Mouse (Mus musculus) heart, postnatal 4 days (tissue): ENCODE results near the gene Fam166b. TPM values are rescaled to one million over a fixed set of nuclear protein-coding genes. Genes with fewer than 3 reads are reported as not detected.

Source experiments
- DNase-seq: peaks from one replicate; pipeline ENCODE4 v3.0.0; 2021
- total RNA-seq, 2 experiments: library from RNA; stranded (reverse); gene quantifications; 2 replicates each; pipeline ENCODE4 v1.2.3; 2021

The Fam166b gene
- total RNA-seq, 2 experiments from 2014 or later, result not detected

DNA sequence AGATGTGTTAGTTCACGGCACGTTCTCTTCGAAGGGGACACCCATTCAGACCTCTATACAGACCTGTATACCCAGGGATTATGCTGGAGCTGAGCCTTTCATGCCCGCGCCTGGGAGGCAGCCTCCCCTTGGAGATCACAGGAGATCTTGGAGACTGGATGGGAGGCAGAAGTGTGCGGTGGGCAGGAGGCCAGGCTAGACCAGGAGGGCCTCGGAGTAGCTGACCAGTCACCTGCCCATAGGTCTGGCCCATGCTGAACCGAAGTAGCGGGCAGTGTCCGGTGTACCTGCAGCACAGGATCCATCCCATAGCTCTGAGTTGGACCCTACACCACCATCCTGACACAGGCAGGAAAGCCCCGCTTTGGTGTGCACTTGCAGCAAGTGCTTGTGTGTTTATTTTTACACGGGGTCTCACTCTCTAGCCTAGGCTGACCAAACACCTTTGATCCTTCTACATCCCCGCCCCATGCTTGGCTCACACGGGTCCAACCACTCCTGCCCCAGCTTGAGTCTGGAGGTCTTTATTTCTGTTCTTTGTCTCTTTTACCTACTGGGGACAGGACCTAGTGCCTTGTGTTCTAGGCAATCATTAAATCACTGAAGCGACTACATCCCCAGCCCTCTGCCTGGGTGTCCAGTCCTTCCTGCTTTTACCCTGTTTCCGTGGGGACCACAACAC is 613 bp downstream of the Fam166b start:
- no peak for DNase-seq

DNA sequence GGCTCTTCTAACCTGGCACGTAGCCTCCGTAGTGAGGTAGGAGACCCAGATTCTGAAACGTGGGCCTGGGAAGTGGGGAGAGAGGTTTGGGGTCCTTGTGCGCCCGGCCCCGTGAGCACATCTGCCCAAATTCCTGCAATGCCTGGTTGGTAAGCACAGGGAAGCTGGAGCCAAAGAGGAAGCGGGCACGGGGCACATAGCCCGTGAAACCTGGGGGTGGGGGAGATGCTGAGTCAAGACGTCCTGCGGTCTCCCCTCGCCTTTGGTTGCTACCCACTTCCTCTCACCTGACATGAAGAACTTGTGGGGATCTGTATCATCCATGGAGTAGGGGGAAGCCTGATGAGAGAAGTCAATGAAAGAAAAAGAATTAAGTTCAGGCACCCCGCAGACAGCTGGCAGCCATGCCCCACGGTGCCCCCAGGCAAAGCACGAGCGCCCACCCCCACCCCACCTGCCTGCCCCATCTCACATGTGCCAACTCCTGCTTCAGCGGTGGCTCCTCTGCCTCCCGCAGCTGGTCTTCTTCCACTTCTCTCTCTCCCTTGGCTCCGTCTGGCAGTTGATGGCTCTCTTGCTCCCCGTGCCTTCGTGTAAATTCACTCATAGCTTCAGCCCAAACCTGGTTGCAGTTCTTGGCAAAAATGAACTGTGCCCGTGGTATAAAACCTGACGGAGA is 1.3 kb downstream of the Fam166b start:
- DNase-seq, result no peak

DNA sequence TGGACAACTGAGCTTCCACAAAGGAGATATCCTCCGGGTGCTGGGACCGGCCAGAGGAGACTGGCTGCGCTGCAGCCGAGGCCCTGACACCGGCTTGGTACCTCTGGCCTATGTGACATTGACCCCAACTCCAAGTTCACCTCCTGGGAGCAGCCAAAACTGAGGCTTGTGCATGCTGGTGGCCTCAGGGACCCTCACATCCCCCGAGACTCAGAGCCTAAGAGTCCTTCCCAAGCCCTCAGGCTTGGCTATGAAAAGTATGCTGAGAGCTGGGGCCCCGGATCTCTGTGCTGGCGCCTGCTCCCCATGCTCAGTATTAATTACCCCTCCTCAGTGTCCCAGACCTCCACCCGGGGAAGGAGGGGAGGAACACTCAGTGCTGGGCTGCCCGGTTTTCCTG is 2.4 kb downstream of the Fam166b start:
- no peak for DNase-seq

GRCm38 (mm10) chr4:43425648-43426380 is 3.1 kb downstream of the Fam166b start:
- DNase-seq, result no peak

DNA sequence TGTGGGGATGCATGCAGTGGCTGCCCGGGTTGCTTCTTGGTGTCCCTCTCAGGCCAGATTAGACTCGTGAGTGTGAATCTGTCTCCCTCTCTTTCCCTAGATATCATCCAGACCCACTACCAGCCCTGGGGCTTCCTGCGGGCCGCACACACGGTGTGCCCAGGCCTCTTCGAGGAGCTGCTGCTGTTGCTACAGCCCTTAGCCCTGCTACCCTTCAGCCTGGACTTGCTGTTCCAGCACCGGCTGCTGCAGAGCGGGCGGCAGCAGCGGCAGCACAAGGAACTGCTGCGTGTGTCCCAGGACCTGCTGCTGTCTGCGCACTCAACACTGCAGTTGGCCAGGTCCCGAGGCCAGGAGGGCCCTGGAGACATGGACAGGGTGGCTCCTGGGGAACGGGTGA is 3.7 kb downstream of the Fam166b start:
- no peak for DNase-seq

DNA sequence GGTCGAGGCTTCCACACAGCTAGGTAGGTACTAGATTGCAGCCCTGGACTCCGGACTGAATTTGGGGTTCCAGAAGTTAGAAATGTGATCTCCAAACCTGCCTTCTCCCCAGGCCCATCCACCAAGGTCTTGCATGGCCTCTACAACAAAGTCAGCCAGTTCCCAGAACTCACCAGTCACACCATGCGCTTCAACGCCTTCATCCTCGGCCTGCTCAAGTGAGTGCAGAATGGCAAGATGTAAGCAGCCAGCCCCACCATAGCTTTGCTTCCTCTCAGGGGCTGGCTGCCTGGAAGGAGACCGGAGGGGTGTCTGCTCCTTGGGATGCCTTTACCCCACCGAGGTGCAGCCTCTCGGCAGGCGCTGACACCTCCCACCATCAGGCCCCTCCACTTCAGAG is 4.9 kb downstream of the Fam166b start:
- DNase-seq, result no peak

GRCm38 (mm10) chr4:43423267-43423934 is 5.5 kb downstream of the Fam166b start:
- no peak for DNase-seq

GRCm38 (mm10) chr4:43421632-43422240 is 7.2 kb downstream of the Fam166b start:
- no peak for DNase-seq

GRCm38 (mm10) chr4:43420305-43420704 is 8.6 kb downstream of the Fam166b start:
- peak; percentile 87 for DNase-seq

DNA sequence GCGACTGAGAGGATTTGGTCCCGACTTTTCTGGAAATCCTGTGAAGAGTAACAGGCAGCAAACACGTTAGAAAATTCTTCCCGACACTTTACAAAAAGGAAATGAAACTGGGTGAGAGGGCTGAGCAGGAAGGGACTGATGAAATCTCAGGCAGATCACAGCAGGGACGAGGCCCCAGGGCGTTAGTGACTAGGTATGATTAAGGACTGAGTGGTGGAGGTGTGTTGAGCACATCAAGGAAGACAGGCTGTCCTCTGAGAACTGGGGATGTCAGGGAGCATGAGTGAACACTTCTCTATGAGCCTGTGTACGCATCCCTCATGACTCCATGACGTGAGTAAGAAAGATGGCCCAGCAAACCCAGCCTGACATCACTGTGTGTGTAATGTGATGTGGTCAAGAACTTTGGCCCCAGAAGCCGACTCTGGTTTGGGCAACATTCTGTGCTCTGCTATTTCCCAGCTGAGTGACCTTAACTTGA is 9.1 kb downstream of the Fam166b start:
- DNase-seq, result no peak

DNA sequence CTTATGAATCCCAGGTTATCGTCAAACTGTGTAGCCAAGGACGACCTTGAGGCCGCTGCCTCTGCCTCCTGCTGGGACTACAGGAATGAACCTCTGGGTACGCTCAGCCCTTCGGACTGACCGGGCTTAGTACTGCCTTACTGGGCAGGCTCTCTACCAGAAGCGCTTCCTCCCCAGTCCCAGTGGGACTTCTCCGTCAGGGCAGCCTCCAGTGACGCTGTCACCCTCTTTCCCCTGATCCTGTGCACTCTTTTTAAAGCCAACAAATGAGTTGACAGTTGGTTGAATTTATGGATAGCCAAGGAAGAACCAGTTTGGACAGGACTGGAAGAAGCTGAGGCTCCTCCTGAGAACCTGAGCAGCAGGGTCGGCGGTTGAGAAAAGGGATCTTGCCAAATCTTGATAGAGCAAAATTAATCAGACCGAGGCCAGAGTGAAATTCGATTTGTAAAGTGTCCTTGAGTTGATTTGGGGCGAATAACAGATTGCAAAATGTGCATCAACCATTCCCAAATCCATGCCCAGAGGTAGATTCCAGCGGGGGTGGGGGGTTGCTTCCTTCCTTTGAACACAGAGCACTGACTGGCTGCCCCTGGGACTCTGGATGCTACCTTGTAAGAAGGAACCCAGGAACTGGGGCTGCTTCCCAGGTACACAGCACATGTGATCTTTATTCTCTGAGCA is 9.8 kb downstream of the Fam166b start:
- no peak for DNase-seq

GRCm38 (mm10) chr4:43418450-43418849 is 10.5 kb downstream of the Fam166b start:
- no peak for DNase-seq

DNA sequence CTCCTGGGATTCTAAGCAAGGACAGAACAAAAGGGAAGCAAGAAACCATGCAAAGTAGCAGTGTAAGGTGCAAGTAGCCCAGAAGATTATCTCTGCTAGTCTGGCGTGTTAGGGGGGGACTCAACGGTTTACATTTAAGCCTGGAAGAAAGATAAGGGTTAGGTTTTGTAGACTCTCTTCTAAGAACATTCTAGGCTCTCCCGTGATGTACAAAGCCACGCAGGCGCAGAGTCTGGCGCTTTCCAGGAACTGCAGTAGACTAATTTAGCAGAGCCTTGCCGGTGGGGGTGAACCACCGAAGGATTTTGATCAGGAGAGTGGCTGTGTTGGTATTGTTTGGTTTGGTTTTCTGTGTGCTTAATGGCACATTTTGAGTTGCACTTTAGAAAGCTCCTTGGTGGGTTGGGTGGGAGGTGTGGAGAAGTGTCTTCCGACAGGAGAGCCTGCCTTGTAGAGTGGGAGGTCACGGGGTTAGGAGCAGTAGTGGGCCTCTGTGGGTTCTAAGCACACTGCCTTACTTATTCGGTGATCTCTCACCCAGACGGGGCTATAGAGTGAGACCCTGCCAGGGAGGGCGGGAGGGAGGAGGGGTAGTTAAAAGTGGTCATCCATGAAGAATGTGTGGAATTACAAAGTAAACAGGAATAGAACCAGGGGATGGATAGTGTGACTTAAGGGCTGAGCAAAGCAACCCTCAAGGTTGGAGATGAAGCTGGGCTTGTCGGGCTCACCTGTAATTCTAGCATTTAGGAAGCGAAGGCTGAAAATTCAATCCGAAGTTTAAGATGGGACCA is 11.5 kb downstream of the Fam166b start:
- no peak for DNase-seq

- no peak for DNase-seq
Measured at GRCm38 (mm10) chr4:43416071-43416490, 12.9 kb downstream of the Fam166b start.

DNA sequence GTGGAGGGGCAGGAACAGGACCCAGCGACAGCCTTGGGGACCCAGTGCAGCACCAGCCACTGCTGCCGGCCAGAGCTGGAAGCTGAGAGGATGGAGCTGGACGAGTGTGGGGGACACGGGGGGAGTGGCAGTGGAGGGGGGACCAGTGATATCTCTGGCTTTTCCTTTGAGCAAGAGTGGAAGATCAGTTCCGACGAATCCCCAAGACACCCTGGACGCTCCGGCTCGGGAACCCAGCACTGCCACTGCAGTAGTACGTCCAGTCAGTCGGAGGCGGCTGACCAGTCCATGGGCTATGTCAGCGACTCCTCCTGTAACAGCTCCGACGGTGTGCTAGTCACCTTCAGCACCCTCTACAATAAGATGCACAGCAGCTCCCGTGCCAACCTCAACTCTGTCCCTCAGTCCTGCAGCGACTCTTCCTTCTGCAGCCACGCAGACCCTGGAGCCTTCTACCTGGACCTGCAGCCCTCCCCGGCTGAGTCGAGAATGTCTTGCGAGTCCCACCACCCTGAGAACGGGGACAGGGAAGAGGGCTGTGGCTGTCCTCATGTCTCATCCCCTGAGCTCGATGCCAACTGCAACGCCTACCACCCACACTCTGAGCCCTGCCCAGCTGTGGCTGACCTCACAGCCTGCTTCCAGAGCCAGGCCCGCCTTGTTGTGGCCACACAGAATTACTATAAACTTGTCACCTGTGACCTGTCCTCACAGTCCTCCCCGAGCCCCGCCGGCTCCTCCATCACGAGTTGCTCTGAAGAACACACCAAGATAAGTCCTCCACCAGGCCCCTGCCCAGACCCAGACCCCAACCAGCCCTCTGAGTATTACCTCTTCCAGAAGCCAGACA is 13.5 kb downstream of the Fam166b start:
- no peak for DNase-seq

DNA sequence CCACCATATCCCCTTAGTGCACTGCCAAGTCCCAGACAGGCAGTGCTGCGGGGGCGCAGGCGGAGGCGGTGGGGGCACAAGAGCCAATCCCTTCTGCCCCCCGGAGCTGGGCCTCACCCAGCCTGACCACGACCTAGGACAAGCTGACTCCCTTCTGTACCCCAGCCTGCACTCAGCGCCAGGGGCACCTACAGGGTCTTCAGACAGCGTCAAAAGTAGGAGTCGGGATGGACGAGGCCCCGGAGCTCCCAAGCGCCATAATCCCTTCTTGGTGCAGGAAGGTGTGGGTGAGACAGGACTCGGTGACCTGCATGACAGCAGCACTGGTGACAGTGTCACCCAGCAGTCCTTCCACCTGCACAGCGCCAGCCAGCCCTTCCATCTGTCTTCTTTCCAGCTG is 14.2 kb downstream of the Fam166b start:
- DNase-seq, result no peak

- no peak for DNase-seq
Measured at GRCm38 (mm10) chr4:43407071-43407920, 21.6 kb downstream of the Fam166b start.

- peak; percentile 88 for DNase-seq
Measured at GRCm38 (mm10) chr4:43406162-43406971, 22.6 kb downstream of the Fam166b start.
